Mouse (Mus musculus) small intestine, adult 2 months (tissue): ENCODE results near the gene Ppp2r5c. TPM values are rescaled to one million over a fixed set of nuclear protein-coding genes. Genes with fewer than 3 reads are reported as not detected.

Experiments
- H3K27ac ChIP-seq: fragments of 200-500 bp; 2 replicates; pipeline ENCODE4 v1.5.1; 2012; ENCODE audit warnings: low read depth, low read length, control low read depth, inconsistent platforms; ENCODE audit not compliant: insufficient read depth
- H3K27me3 ChIP-seq: fragments of 200-500 bp; 2 replicates; pipeline ENCODE4 v1.6.1; 2012; ENCODE audit warnings: mild to moderate bottlenecking, moderate library complexity, low read length, inconsistent platforms; ENCODE audit not compliant: control insufficient read depth, insufficient read depth
- H3K36me3 ChIP-seq: fragments of 200-500 bp; 2 replicates; pipeline ENCODE4 v1.6.1; 2012; ENCODE audit warnings: mild to moderate bottlenecking, low read length, control low read depth, inconsistent platforms; ENCODE audit not compliant: control insufficient read depth, insufficient read depth
- H3K4me1 ChIP-seq: fragments of 200-500 bp; 2 replicates; pipeline ENCODE4 v1.6.1; 2012; ENCODE audit warnings: low read length, inconsistent platforms, mixed read lengths; ENCODE audit not compliant: control insufficient read depth, insufficient read depth, insufficient read length
- H3K4me3 ChIP-seq: fragments of 200-500 bp; 2 replicates; pipeline ENCODE4 v1.5.1; 2012; ENCODE audit warnings: low read depth, mild to moderate bottlenecking, control low read depth, inconsistent platforms, low read length, moderate library complexity
- CTCF ChIP-seq: fragments of 200-500 bp; IDR thresholded peaks from 2 replicates; pipeline ENCODE4 v1.5.1; 2012; ENCODE audit warnings: low read depth, mild to moderate bottlenecking, control low read depth, inconsistent platforms, low read length, moderate library complexity, mixed read lengths; ENCODE audit not compliant: insufficient replicate concordance, insufficient read length; ENCODE audit errors: extremely low read depth
- POLR2A ChIP-seq: fragments of 200-500 bp; IDR thresholded peaks from 2 replicates; pipeline ENCODE4 v1.6.1; 2012; ENCODE audit warnings: low read depth, mild to moderate bottlenecking, control low read depth, inconsistent platforms, low read length, moderate library complexity
- WGBS: fragments of 180-500 bp; shearing (Covaris S2); methylation state at CpG from one replicate; pipeline ENCODE4 v1.1.7; 2018; 5-methylcytosine and 5-hydroxymethylcytosine counted together
- polyA plus RNA-seq: library from polyadenylated mRNA; depleted of rRNA; stranded (reverse); fragments of >200 nt; gene quantifications from 2 replicates; pipeline ENCODE4 v1.2.3, GENCODE M21; 2012

Ppp2r5c gene
- polyA plus RNA-seq, 1 experiment: 19.3 TPM

DNA sequence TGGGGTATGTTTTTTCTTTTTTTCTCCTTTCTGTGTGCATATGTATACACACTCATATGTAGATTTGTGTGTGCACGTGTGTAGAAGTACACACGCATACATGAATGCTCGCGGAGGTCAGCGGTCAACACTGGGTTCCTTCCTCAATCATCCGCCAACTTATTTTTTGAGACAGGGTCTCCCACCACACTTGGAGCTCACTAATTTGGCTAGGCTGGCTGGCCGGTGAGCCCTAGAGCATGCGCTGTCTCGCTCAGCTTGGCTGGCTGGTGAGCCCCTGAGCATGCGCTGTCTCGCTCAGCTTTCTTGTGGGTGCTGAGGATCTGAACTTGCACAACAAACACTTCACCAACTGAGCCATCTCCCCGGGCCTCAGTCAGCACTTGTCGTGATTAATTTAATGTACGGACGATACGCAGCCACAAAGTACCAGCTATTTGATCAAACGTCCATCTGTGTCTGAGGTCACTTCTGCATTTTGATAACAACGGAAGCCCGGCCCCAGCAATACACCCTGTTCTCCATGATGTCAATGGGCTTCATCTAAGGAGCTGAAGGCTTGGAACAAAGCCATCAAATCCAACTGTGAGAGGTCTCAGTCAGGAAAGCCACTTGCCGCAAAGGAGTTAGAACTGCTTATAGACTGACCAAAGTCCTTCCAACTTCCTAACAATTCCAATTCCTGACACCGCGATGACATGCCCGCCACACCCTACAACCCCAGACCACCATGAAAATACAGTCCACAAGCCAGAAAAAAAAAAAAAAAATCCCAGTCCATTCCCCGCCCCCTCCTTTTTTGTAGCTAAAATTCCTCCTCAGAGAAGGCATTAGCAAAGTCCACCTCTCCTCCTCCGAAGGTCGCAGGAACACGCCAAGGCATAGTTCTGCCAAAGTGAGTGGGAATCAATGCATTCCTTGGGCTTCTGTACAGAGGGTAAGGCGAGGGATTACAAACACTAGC, 29.6 kb upstream of the Ppp2r5c start:
- Histone ChIP-seq H3K4me3 (no peak overlapping the region), H3K27ac (no peak overlapping the region), H3K27me3 (no peaks in the 10 kb centered on the region), H3K4me1 (peaks cover 20% of the 10 kb centered on the region; the same call in 1 of the 2 replicates), H3K36me3 (no peaks in the 10 kb centered on the region)
- 32% methylated on average over 28 of the region's 28 CpGs for WGBS
- no peak for TF ChIP-seq POLR2A
- TF ChIP-seq CTCF: no peak

DNA sequence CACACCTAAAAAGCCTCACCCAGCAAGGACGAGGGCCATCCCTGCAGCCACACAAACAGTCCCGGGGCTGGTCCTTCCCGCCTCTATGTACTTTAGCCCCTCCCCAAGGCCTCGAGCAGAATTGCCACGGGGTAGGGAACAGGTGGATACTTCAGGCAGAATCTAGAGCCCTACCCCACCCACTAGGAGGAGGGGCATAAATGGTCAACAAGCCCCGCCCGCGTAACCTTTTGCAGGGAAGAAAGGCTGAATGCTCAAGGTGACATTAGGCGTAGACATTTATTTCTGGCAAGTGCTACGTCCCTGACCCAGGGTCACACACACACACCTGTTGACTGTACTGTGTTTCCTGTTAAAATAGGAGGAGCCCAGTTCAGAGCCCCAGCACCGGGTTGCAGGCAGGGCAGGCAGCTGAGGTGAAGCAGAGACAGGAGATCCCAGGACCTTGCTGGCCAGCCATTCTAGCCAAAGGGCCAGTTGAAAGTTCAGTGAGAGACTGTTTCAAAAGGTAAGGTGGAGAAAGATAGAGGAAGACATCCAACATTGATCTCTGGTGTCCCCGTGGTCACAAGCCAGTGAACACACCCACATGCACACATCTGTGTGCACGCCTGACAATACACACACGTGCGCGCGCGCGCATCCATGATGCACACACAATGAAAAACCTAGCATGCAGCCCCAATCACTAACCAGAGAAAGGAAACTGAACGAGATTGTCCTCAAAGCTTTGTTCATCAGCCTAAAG, 28.8 kb upstream of the Ppp2r5c start:
- Histone ChIP-seq H3K4me1 (peaks cover 20% of the 10 kb centered on the region; the same call in 1 of the 2 replicates), H3K27ac (peak overlapping the region; percentile 9), H3K4me3 (no peak overlapping the region), H3K36me3 (no peaks in the 10 kb centered on the region), H3K27me3 (no peaks in the 10 kb centered on the region)
- no peak for TF ChIP-seq POLR2A
- no peak for TF ChIP-seq CTCF
- 25% methylated on average over 20 of the region's 20 CpGs for WGBS

DNA sequence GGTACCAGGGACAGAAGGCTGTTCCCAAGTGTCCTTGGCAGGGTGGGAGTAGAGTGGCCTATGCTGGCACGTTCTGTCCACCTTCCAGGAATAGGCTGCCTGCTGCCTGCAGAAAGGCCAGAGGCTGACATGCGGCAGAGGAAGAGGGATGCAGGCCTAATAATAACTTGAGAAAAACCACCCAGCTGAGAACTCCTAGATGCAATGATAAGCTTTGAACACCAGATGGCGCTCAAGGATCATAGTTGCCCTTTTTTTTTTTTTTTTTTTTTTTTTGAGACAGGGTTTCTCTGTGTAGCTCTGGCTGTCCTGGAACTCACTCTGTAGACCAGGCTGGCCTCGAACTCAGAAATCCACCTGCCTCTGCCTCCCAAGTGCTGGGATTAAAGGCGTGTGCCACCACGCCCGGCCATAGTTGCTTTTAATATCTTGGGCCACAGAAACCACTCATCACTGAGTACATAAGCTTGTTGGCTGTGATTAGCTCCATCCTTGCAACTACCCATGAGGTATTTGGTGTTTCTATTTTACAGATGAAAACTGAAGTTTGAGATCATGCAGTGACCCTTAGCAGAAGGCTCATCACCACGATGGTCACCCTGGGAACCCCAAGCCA, 28.1 kb upstream of the Ppp2r5c start:
- TF ChIP-seq POLR2A: no peak
- TF ChIP-seq CTCF: peak; percentile 51; the same call in 1 of the 2 replicates
- peak overlapping the region; percentile 9; the same call in 1 of the 2 replicates for H3K27ac ChIP-seq
- H3K27me3 ChIP-seq: no peaks in the 10 kb centered on the region
- WGBS: 21% methylated on average over 8 of the region's 8 CpGs
- peaks cover 22% of the 10 kb centered on the region; the same call in 1 of the 2 replicates for H3K4me1 ChIP-seq
- no peaks in the 10 kb centered on the region for H3K36me3 ChIP-seq
- H3K4me3 ChIP-seq: no peak overlapping the region

DNA sequence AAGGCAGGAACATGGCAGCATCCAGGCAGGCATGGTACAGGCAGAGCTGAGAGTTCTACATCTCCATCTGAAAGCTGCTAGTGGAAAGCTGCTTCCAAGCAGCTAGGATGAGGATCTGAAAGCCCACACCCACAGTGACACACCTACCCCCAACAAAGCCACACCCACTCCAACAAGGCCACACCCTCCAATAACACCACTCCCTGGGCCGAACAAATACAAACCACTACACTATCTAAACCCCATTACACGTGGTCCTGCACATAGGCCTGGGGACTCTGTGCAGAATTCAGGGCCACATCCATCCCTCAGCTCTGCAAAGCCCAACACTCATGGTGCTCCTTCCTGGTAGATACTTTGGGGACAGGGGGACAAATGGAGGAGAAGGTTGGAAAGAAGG, 27.0 kb upstream of the Ppp2r5c start:
- TF ChIP-seq POLR2A: no peak
- TF ChIP-seq CTCF: no peak
- H3K27me3 ChIP-seq: no peaks in the 10 kb centered on the region
- H3K27ac ChIP-seq: no peak overlapping the region
- no peaks in the 10 kb centered on the region for H3K36me3 ChIP-seq
- peaks cover 30% of the 10 kb centered on the region; the same call in 1 of the 2 replicates for H3K4me1 ChIP-seq
- no peak overlapping the region for H3K4me3 ChIP-seq
- WGBS: 14% methylated on average over 2 of the region's 2 CpGs

DNA sequence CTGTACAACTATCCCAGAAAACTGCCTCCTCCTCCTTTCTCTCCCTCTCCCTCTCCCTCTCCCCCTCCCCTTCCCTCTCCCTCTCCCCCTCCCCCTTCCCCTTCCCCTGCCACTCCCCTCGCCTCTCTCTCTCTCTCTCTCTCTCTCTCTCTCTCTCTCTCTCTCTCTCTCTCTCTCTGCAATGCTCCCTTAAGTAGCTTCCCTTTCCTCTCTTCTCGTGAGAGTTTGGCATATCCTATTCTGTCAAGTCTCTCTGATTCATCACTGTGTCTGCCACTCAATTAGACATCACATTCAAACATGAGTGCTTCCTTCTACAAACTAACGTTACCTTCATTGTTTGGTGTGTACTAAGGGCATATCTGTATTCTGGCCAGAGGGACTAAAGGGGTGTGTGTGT, 25.6 kb upstream of the Ppp2r5c start:
- H3K27me3 ChIP-seq: no peaks in the 10 kb centered on the region
- WGBS: 72% methylated on average over 2 of the region's 3 CpGs
- no peaks in the 10 kb centered on the region for H3K36me3 ChIP-seq
- TF ChIP-seq POLR2A: no peak
- TF ChIP-seq CTCF: no peak
- H3K4me3 ChIP-seq: no peak overlapping the region
- H3K4me1 ChIP-seq: peaks cover 34% of the 10 kb centered on the region; the same call in 1 of the 2 replicates
- no peak overlapping the region for H3K27ac ChIP-seq

DNA sequence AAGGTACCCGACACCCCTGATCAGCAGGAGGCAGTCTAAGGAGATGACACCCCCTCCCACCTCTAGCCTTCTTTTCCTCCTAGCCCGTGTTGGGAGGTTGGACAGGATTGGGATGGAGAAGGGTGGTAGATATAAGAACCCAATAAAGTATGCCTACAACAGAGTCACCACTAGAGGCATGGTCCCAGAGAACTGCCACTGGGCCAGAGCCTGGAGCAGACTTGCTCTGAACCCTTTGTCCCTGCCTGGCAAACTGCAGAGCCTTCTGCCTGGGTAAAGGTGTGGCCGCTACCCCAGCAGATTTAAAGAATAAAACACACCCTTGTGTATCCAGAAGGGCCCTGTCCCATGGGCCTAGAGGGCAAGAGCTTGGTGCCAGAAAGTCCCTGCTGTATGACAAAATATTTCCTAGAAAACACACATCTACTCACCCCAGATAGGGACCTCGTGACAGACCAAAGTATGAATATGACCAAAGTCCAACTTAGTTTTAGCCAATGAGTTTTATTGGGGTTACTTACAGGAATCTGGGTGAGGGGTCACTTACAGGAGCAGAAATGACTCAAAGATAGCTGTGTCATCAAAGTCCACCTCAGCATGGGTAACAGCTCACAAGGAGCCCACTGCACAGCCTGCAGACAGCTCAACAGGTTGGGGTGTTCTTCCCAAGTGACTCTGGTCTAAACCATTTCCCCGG, 22.8 kb upstream of the Ppp2r5c start:
- H3K27ac ChIP-seq: peak overlapping the region; percentile 99
- peak; percentile 35; the same call in 1 of the 2 replicates for TF ChIP-seq CTCF
- TF ChIP-seq POLR2A: no peak
- 48% methylated on average over 5 of the region's 5 CpGs for WGBS

More for the DNA sequence above, 22.8 kb upstream of the Ppp2r5c start:
- no peaks in the 10 kb centered on the region for H3K36me3 ChIP-seq
- no peak overlapping the region for H3K4me3 ChIP-seq
- H3K27me3 ChIP-seq: no peaks in the 10 kb centered on the region
- peaks cover 24% of the 10 kb centered on the region; the same call in 1 of the 2 replicates for H3K4me1 ChIP-seq
